Mouse (Mus musculus) limb, embryonic 14.5 days (tissue): Measurements from ENCODE around the gene Gapvd1. TPM values are rescaled to one million over a fixed set of nuclear protein-coding genes. Genes with fewer than 3 reads are reported as not detected.
"Not testable (repeated sequence)": the region's sequence is repeated elsewhere in the genome, so short reads cannot be mapped to it uniquely, and the experiment has no call there.

Experiments used
- ATAC-seq: fragments of 200-750 bp; cut with Nextera tagmentation; 2 replicates; pipeline ENCODE4 v1.8.0; 2017; ENCODE audit warnings: low read depth, moderate number of reproducible peaks, moderate TSS enrichment; ENCODE audit not compliant: low FRiP score
- DNase-seq: peaks from one replicate; pipeline ENCODE4 v3.0.0-alpha.2; 2015; ENCODE audit warnings: low spot score
- H3K27ac ChIP-seq: fragments of 300-500 bp; sonication (generic); replicated peaks from 2 replicates; pipeline ENCODE4 v1.5.1; 2014; ENCODE audit warnings: low read depth, mild to moderate bottlenecking, low read length, moderate library complexity, mixed read lengths
- H3K27me3 ChIP-seq: fragments of 300-500 bp; sonication (generic); 2 replicates; pipeline ENCODE4 v1.6.1; 2014; ENCODE audit warnings: low read length, mixed read lengths; ENCODE audit not compliant: control insufficient read depth, insufficient read depth
- H3K36me3 ChIP-seq: fragments of 300-500 bp; sonication (generic); 2 replicates; pipeline ENCODE4 v1.6.1; 2014; ENCODE audit warnings: mild to moderate bottlenecking, low read length, moderate library complexity, mixed read lengths; ENCODE audit not compliant: control insufficient read depth, insufficient read depth
- H3K4me1 ChIP-seq: fragments of 300-500 bp; sonication (generic); 2 replicates; pipeline ENCODE4 v1.6.1; 2014; ENCODE audit warnings: antibody characterized with exemption, low read length, mixed read lengths; ENCODE audit not compliant: control insufficient read depth, insufficient read depth
- H3K4me2 ChIP-seq: fragments of 300-500 bp; sonication (generic); replicated peaks from 2 replicates; pipeline ENCODE4 v1.6.1; 2014; ENCODE audit warnings: low read depth, mild to moderate bottlenecking, low read length, moderate library complexity; ENCODE audit not compliant: severe bottlenecking
- H3K4me3 ChIP-seq: fragments of 300-500 bp; sonication (generic); replicated peaks from 2 replicates; pipeline ENCODE4 v1.5.1; 2014; ENCODE audit warnings: low read length
- H3K9ac ChIP-seq: fragments of 300-500 bp; sonication (generic); 2 replicates; pipeline ENCODE4 v1.6.1; 2014; ENCODE audit warnings: mild to moderate bottlenecking, low read depth, low read length, moderate library complexity; ENCODE audit not compliant: severe bottlenecking
- H3K9me3 ChIP-seq: fragments of 300-500 bp; sonication (generic); 2 replicates; pipeline ENCODE4 v1.6.1; 2016; ENCODE audit warnings: low read length; ENCODE audit not compliant: control insufficient read depth
- POLR2A ChIP-seq: fragments of 200-500 bp; IDR thresholded peaks from 2 replicates; pipeline ENCODE4 v1.8.0; 2012; ENCODE audit warnings: inconsistent platforms, mild to moderate bottlenecking, moderate library complexity, borderline replicate concordance; ENCODE audit not compliant: insufficient read depth, insufficient read length; ENCODE audit errors: extremely low read depth
- WGBS: fragments of 180-500 bp; shearing (Covaris S2); extraction: QIAGEN DNeasy Blood & Tissue Kit; methylation state at CpG from one replicate; pipeline ENCODE4 v1.1.7; 2014; 5-methylcytosine and 5-hydroxymethylcytosine counted together
- polyA plus RNA-seq, 2 experiments: library from polyadenylated mRNA; depleted of rRNA in 1 of 2; stranded (reverse) in 1 of 2; unstranded in 1 of 2; fragments of >200 nt; fragmentation: Nextera tagmentation in 1 of 2; extraction: Ambion mirVana in 1 of 2; gene quantifications; 2 replicates each; pipeline versions ENCODE4 v1.2.1 to v1.2.3; 2012 to 2014

Gene Gapvd1
- polyA plus RNA-seq, 2 experiments, result 41.4 to 84.2 TPM

DNA sequence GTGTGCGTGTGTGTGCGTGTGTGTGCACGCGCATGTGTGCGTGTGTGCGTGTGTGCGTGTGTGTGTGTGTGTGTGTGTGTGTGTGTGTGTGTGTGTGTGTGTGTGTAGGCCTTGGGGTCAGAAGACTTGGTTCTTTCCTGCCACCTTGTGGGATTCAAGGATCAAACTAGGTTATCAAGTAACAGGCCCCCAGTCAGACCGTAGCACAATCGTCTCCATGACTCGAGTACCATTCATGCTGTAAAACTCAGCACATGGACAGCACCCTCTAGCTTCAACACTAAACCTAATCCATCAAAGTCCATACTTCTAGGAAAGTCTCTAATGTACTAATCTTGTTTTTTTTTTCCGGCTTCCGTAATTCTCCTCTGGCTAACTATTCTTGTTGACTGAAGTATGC, 9.8 kb upstream of the Gapvd1 start:
- Histone ChIP-seq H3K4me1 (no peaks in the 10 kb centered on the region), H3K27me3 (no peaks in the 10 kb centered on the region), H3K9me3 (no peaks in the 10 kb centered on the region), H3K27ac (no peak overlapping the region), H3K4me3 (no peak overlapping the region), H3K4me2 (no peak overlapping the region), H3K9ac (no peak overlapping the region), H3K36me3 (no peaks in the 10 kb centered on the region)
- DNase-seq (no peak), ATAC-seq (no peak)
- WGBS, result 61% methylated on average over 12 of the region's 12 CpGs
- no peak for TF ChIP-seq POLR2A

DNA sequence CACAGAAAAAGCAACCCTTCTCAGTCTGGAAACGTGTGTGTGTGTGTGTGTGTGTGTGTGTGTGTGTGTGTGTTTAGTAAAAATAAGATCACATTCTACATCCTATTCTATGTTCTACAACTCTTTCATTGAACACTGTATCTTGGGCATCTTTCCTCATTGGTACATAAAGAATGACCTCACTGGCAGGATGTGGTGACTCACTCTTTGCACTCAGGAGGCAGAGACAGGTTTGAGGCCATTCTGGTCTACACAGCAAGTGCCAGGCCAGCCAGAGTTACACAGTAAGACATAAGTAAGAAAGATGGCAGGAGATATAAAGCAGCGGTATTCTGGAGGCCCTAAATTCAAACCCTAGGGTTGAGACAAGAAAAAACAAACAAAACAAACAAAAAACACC, 7.8 kb upstream of the Gapvd1 start:
- TF ChIP-seq POLR2A, result no peak
- H3K27ac ChIP-seq, result no peak overlapping the region
- no peak overlapping the region for H3K4me2 ChIP-seq
- H3K9me3 ChIP-seq, result no peaks in the 10 kb centered on the region
- no peak overlapping the region for H3K4me3 ChIP-seq
- DNase-seq (no peak), ATAC-seq (no peak)
- H3K36me3 ChIP-seq, result no peaks in the 10 kb centered on the region
- no peaks in the 10 kb centered on the region for H3K4me1 ChIP-seq
- H3K9ac ChIP-seq, result no peak overlapping the region
- H3K27me3 ChIP-seq, result no peaks in the 10 kb centered on the region
- 59% methylated on average over 2 of the region's 2 CpGs for WGBS

DNA sequence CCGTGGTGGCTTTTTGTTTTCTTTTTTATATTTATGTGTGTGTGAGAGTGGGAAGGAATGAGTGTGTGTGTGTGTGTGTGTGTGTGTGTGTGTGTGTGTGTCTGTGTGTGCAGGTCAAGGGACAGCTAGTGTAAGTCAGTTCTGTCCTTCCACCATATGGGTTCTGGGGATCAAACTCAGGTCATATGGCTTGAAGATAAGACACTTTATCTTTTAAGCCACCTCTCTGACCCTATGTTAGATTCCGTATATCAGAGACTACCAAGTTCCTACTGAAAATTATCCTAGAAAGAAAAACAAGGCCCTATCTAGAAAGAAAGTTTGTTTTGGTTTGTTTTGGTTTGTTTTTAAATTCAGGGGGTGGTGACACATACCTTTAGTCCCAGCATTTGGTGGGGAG, 7.1 kb upstream of the Gapvd1 start:
- DNase-seq (no peak), ATAC-seq (no peak)
- Histone ChIP-seq H3K4me1 (no peaks in the 10 kb centered on the region), H3K27ac (no peak overlapping the region), H3K9ac (no peak overlapping the region), H3K27me3 (no peaks in the 10 kb centered on the region), H3K9me3 (no peaks in the 10 kb centered on the region), H3K4me2 (no peak overlapping the region), H3K4me3 (no peak overlapping the region), H3K36me3 (no peaks in the 10 kb centered on the region)
- no peak for TF ChIP-seq POLR2A
- whole genome bisulfite sequencing, result 75% methylated on average over 2 of the region's 2 CpGs

DNA sequence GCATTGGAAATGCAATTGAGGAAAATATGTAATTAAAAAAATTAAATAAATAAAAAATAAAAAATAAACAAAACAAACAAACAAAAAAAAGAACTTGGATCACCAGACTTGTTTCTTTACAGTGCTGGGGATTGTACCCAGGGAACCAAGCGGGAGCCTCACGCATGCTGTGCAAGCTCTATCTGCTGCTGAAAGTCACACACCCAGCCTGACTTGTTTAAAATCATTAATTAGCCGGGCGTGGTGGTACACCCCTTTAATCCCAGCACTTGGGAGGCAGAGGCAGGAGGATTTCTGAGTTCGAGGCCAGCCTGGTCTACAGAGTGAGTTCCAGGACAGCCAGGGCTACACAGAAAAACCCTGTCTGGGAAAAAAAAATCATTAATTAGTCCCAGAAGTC, 6.2 kb upstream of the Gapvd1 start:
- not testable (repeated sequence) for H3K27ac ChIP-seq, H3K27me3 ChIP-seq, DNase-seq, H3K9ac ChIP-seq, H3K36me3 ChIP-seq, ATAC-seq, H3K9me3 ChIP-seq, H3K4me3 ChIP-seq, H3K4me2 ChIP-seq, H3K4me1 ChIP-seq
- 83% methylated on average over 5 of the region's 5 CpGs for WGBS

DNA sequence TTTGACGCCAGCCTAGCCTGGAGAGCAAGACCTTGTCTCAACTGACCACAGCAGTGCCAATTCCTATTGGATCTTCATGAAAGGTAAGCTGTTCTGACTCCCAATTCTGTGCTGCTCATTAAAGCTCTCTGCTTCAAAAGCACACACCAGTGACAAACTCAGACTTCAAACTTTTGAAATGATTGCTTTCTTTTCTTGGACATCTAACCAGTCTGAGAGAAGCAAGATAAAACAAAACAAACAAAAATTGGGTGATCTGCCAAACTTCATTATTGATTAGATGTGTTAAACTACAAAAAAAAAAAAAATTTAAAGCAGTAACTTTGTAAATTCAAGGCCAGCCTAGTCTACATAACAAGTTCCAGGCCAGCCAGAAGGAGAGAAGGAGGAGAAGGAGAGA, 2.3 kb upstream of the Gapvd1 start:
- no peaks in the 10 kb centered on the region for H3K36me3 ChIP-seq
- TF ChIP-seq POLR2A, result no peak
- H3K27me3 ChIP-seq, result no peaks in the 10 kb centered on the region
- ATAC-seq (no peak), DNase-seq (no peak)
- H3K9me3 ChIP-seq, result no peaks in the 10 kb centered on the region
- H3K4me3 ChIP-seq, result no peak overlapping the region
- no peak overlapping the region for H3K4me2 ChIP-seq
- 60% methylated on average over 1 of the region's 1 CpGs for WGBS
- H3K27ac ChIP-seq, result no peak overlapping the region
- peaks cover 8% of the 10 kb centered on the region for H3K4me1 ChIP-seq
- H3K9ac ChIP-seq, result no peak overlapping the region
